Mouse (Mus musculus) limb, embryonic 14.5 days (tissue): ENCODE measurements at regions not wholly inside any gene's neighbourhood (a gene's known extent, or its start where the extent isn't known, plus 50 kb on each side); places are given as distances from the start of the nearest gene placed in this dataset.

Experiments used
- ATAC-seq: fragments of 200-750 bp; cut with Nextera tagmentation; 2 replicates; pipeline ENCODE4 v1.8.0; 2017; ENCODE audit warnings: low read depth, moderate number of reproducible peaks, moderate TSS enrichment; ENCODE audit not compliant: low FRiP score
- DNase-seq: peaks from one replicate; pipeline ENCODE4 v3.0.0-alpha.2; 2015; ENCODE audit warnings: low spot score
- H3K27ac ChIP-seq: fragments of 300-500 bp; sonication (generic); replicated peaks from 2 replicates; pipeline ENCODE4 v1.5.1; 2014; ENCODE audit warnings: low read depth, mild to moderate bottlenecking, low read length, moderate library complexity, mixed read lengths
- H3K27me3 ChIP-seq: fragments of 300-500 bp; sonication (generic); 2 replicates; pipeline ENCODE4 v1.6.1; 2014; ENCODE audit warnings: low read length, mixed read lengths; ENCODE audit not compliant: control insufficient read depth, insufficient read depth
- H3K36me3 ChIP-seq: fragments of 300-500 bp; sonication (generic); 2 replicates; pipeline ENCODE4 v1.6.1; 2014; ENCODE audit warnings: mild to moderate bottlenecking, low read length, moderate library complexity, mixed read lengths; ENCODE audit not compliant: control insufficient read depth, insufficient read depth
- H3K4me1 ChIP-seq: fragments of 300-500 bp; sonication (generic); 2 replicates; pipeline ENCODE4 v1.6.1; 2014; ENCODE audit warnings: antibody characterized with exemption, low read length, mixed read lengths; ENCODE audit not compliant: control insufficient read depth, insufficient read depth
- H3K4me2 ChIP-seq: fragments of 300-500 bp; sonication (generic); replicated peaks from 2 replicates; pipeline ENCODE4 v1.6.1; 2014; ENCODE audit warnings: low read depth, mild to moderate bottlenecking, low read length, moderate library complexity; ENCODE audit not compliant: severe bottlenecking
- H3K4me3 ChIP-seq: fragments of 300-500 bp; sonication (generic); replicated peaks from 2 replicates; pipeline ENCODE4 v1.5.1; 2014; ENCODE audit warnings: low read length
- H3K9ac ChIP-seq: fragments of 300-500 bp; sonication (generic); 2 replicates; pipeline ENCODE4 v1.6.1; 2014; ENCODE audit warnings: mild to moderate bottlenecking, low read depth, low read length, moderate library complexity; ENCODE audit not compliant: severe bottlenecking
- H3K9me3 ChIP-seq: fragments of 300-500 bp; sonication (generic); 2 replicates; pipeline ENCODE4 v1.6.1; 2016; ENCODE audit warnings: low read length; ENCODE audit not compliant: control insufficient read depth
- POLR2A ChIP-seq: fragments of 200-500 bp; IDR thresholded peaks from 2 replicates; pipeline ENCODE4 v1.8.0; 2012; ENCODE audit warnings: inconsistent platforms, mild to moderate bottlenecking, moderate library complexity, borderline replicate concordance; ENCODE audit not compliant: insufficient read depth, insufficient read length; ENCODE audit errors: extremely low read depth
- WGBS: fragments of 180-500 bp; shearing (Covaris S2); extraction: QIAGEN DNeasy Blood & Tissue Kit; methylation state at CpG from one replicate; pipeline ENCODE4 v1.1.7; 2014; 5-methylcytosine and 5-hydroxymethylcytosine counted together

GRCm38 (mm10) chr3:149683561-149683960 lies 693.2 kb upstream of the Adgrl2 start:
- Histone ChIP-seq H3K9me3 (no peaks in the 10 kb centered on the region), H3K4me1 (no peaks in the 10 kb centered on the region), H3K9ac (no peak overlapping the region), H3K27me3 (no peaks in the 10 kb centered on the region), H3K27ac (no peak overlapping the region), H3K4me2 (no peak overlapping the region), H3K36me3 (no peaks in the 10 kb centered on the region), H3K4me3 (no peak overlapping the region)
- no peak for TF ChIP-seq POLR2A
- 60% methylated on average over 4 of the region's 4 CpGs for WGBS
- ATAC-seq (no peak), DNase-seq (no peak)

DNA sequence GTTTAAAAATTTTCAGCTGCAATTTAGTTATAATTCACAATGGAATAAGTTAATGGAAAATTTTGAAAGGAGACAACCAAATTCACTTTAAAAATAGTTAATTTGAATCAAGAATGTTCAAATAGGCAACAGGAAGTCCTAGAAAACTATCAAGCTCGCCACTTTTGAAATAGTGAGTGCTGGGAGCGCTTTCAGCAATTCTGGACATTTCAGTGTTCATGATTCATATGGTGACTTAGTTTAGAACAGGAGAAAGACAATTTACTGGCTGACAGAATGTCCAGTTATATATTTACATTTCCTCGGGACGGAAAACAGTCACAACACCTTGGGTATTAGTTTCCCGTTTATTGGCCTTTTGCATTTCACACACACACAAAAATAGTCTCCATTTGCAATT lies 691.9 kb upstream of the Adgrl2 start:
- no peaks in the 10 kb centered on the region for H3K4me1 ChIP-seq

GRCm38 (mm10) chr3:149673926-149674325 lies 683.6 kb upstream of the Adgrl2 start:
- no peaks in the 10 kb centered on the region for H3K9me3 ChIP-seq

More for the DNA sequence above, 691.9 kb upstream of the Adgrl2 start:
- Histone ChIP-seq H3K27ac (no peak overlapping the region), H3K9ac (no peak overlapping the region), H3K27me3 (no peaks in the 10 kb centered on the region), H3K36me3 (no peaks in the 10 kb centered on the region), H3K4me2 (no peak overlapping the region), H3K9me3 (no peaks in the 10 kb centered on the region), H3K4me3 (no peak overlapping the region)
- no peak for ATAC-seq
- no peak for DNase-seq
- TF ChIP-seq POLR2A = no peak
- 65% methylated on average over 5 of the region's 5 CpGs for WGBS

DNA sequence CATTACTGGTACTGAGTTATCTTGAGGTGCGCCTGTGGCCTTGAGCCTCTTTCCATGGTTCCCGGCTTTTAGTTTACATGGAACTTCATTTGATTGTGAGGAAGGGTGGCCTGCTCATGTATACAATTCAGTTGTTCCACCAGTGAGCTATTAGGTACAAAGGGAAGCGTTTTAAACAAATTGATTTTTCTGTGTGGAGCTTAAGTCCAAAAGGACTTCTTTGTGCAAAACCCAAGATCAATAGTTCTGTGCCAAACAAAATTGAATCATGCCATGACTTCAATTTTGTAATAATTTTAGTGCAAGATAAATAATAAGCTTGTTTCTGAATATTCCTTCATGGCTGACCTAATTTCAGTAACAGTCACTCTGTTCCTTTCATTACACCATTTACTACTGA lies 674.3 kb upstream of the Adgrl2 start:
- no peak for DNase-seq
- Histone ChIP-seq H3K4me3 (no peak overlapping the region), H3K27me3 (no peaks in the 10 kb centered on the region), H3K27ac (no peak overlapping the region), H3K4me1 (no peaks in the 10 kb centered on the region; the same call in 1 of the 2 replicates), H3K9me3 (no peaks in the 10 kb centered on the region), H3K4me2 (no peak overlapping the region), H3K9ac (no peak overlapping the region), H3K36me3 (no peaks in the 10 kb centered on the region)
- no peak for ATAC-seq
- WGBS = 90% methylated on average over 3 of the region's 3 CpGs
- TF ChIP-seq POLR2A = no peak

More at GRCm38 (mm10) chr3:149673926-149674325, 683.6 kb upstream of the Adgrl2 start:
- TF ChIP-seq POLR2A = no peak
- Histone ChIP-seq H3K27me3 (no peaks in the 10 kb centered on the region), H3K4me1 (no peaks in the 10 kb centered on the region), H3K4me2 (no peak overlapping the region), H3K36me3 (no peaks in the 10 kb centered on the region), H3K4me3 (no peak overlapping the region), H3K9ac (no peak overlapping the region), H3K27ac (no peak overlapping the region)
- no peak for DNase-seq
- ATAC-seq = no peak

GRCm38 (mm10) chr3:149638324-149638723 lies 648.0 kb upstream of the Adgrl2 start:
- H3K27me3 ChIP-seq = no peaks in the 10 kb centered on the region
- TF ChIP-seq POLR2A = no peak
- H3K9ac ChIP-seq = no peak overlapping the region
- H3K4me2 ChIP-seq = no peak overlapping the region
- 40% methylated on average over 2 of the region's 2 CpGs for WGBS
- no peak overlapping the region for H3K27ac ChIP-seq
- DNase-seq (no peak), ATAC-seq (no peak)
- peaks cover 4% of the 10 kb centered on the region for H3K9me3 ChIP-seq
- no peak overlapping the region for H3K4me3 ChIP-seq
- H3K4me1 ChIP-seq = no peaks in the 10 kb centered on the region
- no peaks in the 10 kb centered on the region for H3K36me3 ChIP-seq

GRCm38 (mm10) chr3:149626186-149626585 lies 635.8 kb upstream of the Adgrl2 start:
- H3K4me3 ChIP-seq = no peak overlapping the region
- no peak overlapping the region for H3K9ac ChIP-seq
- no peak for TF ChIP-seq POLR2A

More at GRCm38 (mm10) chr3:149626186-149626585, 635.8 kb upstream of the Adgrl2 start:
- Histone ChIP-seq H3K27me3 (no peaks in the 10 kb centered on the region), H3K27ac (no peak overlapping the region), H3K9me3 (no peaks in the 10 kb centered on the region), H3K36me3 (no peaks in the 10 kb centered on the region), H3K4me2 (no peak overlapping the region), H3K4me1 (no peaks in the 10 kb centered on the region)
- ATAC-seq = no peak
- no peak for DNase-seq
